Mouse (Mus musculus): ENCODE data around the gene Gm10643.

The Gm10643 gene

GRCm38 (mm10) chr8:84065037-84065436, at the start of gene Gm10643:
Gene Gm10643 (minus strand): TSS chr8:84065137.
- no peak for DNase-seq (ENCODE audit: low spot score)

DNA sequence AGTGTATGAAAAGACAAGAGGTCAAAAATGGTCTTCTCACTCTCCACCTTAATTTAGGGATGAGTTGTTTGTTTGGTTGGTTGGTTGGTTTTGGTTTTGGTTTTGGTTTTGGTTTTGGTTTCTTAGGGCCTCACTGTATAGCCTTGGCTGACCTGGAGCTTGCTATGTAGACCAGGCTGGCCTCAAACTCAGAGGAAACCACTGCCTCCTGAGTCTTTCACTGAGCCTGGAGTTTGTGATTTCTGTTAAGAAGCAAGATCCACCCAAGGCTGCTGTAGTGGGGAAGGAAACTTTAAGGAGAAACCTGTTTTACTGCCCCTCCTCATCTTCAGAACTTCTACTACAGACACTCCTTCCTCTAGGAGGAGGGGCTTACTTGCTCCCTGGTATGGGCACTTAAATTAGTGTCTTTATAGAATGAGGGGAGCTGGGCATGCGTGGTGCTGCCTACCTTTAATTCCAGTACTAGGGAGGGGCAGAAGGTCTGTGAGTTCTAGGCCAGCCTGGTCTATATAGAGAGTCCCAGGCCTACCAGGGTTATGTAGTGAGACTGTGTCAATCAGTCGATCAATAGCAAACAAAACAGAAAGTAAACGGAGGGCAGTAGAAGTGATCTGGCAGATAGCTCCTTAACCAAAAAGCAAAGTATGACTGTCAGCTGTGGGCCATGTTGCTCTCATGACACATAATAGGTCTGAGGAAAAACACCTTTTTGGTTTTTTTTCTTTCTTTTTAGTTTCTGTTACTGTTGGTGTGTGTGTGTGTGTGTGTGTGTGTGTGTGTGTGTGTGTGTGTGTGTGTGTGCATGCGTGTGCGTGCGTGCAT, 41.5 kb upstream of the Gm10643 start:
- DNase-seq (ENCODE audit: low spot score) = no peak

- no peak for DNase-seq (ENCODE audit: low spot score)
Observed at GRCm38 (mm10) chr8:84105676-84106075, 40.7 kb upstream of the Gm10643 start.

GRCm38 (mm10) chr8:84104697-84105609, 40.0 kb upstream of the Gm10643 start, which contains the start of gene Dcaf15:
Gene Dcaf15 (minus strand): TSS chr8:84104768.
- DNase-seq (ENCODE audit: low spot score) = peak; percentile 98

DNA sequence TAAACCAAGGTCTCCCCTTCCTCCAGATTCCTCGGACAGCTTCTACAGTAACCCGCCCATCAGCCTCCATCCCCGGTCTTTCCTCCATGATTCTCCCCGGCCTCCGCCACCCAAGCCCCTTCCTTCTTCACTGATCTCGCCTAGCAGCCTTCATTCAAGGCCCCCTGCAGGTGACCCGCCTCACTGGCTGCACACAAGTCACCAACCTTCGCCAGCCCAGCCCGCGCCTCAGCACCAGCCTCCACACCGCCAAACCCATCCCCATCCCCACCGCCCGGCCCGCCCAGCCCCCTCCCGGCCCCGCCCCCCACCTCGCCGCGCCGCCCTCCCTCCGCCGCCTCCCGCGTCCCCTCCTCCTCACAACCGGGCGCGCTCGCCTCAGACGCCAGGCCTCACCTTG, 39.3 kb upstream of the Gm10643 start:
- DNase-seq (ENCODE audit: low spot score) = no peak

GRCm38 (mm10) chr8:84103601-84104000, 38.7 kb upstream of the Gm10643 start:
- no peak for DNase-seq (ENCODE audit: low spot score)

GRCm38 (mm10) chr8:84101476-84102270, 36.7 kb upstream of the Gm10643 start:
- peak; percentile 8 for DNase-seq (ENCODE audit: low spot score)

DNA sequence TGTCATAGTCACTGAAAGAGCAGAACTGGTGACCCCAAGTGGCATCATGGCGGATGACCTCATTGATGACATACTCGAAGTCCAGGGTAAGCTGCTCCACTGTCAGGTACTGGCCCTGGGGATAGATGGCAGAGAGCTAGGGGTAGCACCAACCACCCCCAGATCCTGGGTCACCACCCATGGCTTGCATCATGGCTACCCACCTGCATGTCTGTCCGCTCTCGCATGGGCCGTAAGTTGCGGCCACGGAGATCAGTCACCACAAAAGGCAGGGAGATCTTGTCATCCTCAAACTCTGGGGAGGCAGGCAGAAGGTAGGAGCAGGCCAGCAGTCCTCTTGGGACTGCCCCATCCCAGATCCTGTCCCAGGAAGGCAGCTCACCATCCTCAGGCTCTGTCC, 33.4 kb upstream of the Gm10643 start:
- DNase-seq (ENCODE audit: low spot score) = no peak

DNA sequence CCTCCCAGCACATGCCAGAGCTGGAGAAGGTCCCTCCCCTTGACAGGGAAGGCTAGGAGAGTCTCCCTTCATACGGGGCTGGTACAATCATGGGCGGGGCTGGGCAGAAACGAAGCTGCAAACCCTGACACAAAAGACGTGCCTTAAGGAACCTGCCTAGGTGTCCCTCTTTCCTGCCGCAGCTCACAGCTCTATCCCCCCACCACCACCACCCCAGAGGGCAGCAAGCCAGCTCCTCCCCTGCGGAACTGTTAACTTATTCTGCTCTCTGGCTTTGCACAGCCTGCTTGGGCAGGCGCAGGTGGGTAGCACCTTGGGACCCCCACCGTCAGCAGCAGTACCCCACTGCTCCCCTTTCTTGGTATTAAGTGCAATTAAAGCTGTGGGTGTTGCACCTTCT, 31.1 kb upstream of the Gm10643 start:
- no peak for DNase-seq (ENCODE audit: low spot score)

DNA sequence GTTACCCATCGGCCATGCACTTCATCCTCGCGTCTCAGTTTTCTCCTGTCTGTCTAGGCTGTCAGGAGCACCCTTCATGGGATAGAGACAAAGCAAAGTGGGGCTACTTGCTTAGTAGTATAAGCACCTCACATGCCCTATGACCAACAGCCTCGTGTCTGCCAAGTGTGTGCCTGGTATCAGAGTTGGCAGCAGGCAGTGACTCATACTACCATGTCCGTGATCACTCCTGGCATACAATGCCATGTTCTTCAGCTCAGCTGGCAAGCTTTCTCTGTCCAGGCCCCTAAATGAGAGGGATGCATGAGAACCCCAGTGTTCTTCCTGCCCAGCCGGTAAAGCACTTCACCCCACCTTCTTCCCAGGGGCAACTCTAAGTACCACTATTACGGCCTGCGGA, 25.6 kb upstream of the Gm10643 start:
- DNase-seq (ENCODE audit: low spot score) = no peak

DNA sequence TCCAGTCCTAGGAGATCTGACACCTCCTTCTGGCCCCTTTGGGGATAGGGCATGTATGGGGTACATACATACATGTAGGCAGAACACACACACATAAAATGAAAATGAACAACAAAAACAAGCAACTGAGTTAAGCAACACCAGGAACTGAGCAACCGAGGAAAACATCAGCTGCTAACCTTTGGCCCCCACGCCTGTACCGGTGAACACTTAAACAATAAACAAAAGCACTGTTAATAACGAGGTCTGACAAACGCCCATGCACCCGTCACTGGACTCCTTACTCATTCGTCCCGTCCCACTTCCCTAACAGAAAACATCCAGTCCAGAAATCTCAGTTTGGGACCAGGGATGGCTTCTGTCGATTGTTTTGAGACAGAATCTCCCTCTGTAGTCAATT, 24.3 kb upstream of the Gm10643 start:
- no peak for DNase-seq (ENCODE audit: low spot score)

- DNase-seq (ENCODE audit: low spot score) = no peak
Observed at GRCm38 (mm10) chr8:84087821-84088220, 22.9 kb upstream of the Gm10643 start.

DNA sequence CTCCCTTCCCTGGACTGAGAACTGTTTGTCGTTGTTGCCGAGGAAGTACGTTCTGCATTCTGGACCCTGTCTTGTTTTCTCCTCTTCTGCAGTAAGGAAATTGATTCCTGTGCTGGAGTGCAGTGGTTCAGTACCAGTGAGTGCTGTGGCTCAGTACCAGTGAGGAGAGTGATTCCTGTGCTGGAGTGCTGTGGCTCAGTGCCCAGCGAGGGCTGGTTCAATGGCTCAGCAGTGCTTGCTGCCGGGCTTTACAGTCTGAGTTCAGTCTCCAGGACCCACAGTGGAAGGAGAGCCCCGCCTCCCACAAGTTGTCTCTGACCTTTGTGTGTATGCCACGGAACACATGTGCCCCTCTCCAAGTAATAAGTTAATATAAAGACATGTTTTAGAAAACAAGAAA, 22.2 kb upstream of the Gm10643 start:
- DNase-seq (ENCODE audit: low spot score) = no peak

DNA sequence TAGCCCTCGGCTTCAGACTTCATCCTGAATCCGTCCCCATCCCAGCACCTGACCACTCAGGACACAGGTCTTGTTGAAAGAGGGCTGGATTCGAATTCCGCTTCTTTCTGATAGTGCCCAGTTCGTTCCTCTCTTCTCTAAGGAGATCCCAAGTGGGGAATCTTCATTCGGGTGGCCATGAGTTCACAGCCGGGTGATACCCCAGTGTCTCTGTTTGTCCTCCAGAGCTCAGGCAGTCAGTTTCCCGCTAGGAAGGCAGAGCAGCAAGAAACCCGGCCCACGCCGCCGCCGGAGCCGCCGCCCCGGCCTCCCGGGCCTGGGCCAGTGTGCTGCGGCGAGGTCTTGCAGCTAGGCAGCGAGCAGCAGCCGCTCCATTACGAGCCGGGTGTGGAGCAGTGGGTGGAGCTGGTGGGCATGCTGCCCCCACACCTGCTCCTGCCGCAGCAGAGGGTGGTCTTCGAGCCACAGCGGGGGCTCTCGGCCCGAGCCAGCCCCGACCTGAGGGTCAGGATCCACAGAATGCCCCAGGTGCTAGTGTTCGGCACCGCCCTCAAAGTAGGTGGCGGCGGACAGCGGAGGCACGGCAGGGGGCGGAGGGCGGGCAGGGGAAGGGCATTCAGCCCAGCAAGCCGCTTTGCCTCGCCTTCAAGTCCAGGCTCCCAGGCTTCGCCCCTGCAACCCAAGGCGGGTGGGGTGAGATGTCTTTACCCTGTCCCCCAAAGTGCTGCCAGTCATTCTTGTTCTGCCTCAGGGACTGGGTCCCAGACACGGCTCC, 19.6 kb upstream of the Gm10643 start:
- no peak for DNase-seq (ENCODE audit: low spot score)

DNA sequence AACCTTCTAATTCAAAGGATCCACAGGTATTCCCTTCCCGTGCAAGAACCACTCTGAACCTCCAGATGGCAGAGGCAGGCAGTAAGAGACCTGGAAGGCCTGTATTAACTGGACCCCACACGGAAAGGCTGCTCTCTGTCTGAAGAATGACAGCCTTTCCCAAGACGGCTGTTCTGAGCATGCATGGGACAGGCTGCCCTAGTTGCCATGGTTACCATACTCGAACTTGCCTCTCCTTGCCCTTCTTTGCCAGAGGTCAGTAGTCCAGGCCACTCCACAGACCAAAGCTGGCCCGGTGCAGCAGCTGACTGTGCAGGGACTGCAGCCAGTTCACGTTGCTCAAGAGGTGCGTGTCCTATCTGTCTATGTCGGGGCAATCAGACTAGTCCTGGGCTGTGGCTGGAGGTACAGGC, 18.9 kb upstream of the Gm10643 start:
- peak; percentile 86 for DNase-seq (ENCODE audit: low spot score)

DNA sequence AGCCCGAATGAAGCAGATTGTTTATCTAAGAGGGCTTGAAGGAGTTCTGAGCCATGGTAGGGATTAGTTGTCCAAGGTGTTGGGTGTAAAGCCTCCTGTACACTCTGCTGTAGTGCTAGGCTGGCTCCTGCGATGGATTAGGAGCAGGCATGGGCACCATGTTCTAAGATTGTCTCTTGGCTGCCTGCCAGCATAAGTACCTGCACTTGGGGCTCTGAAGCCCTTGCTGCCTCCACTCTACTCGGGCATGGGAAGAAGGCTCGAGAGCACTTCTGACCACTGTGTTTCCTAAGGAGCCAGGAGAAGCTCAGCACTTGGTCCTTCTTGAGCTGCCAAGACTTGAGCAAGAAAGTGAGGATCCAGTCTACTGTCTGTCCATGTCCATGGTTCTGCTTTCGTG, 14.3 kb upstream of the Gm10643 start:
- DNase-seq (ENCODE audit: low spot score) = no peak

GRCm38 (mm10) chr8:84076849-84077248, 11.9 kb upstream of the Gm10643 start:
- DNase-seq (ENCODE audit: low spot score) = no peak

DNA sequence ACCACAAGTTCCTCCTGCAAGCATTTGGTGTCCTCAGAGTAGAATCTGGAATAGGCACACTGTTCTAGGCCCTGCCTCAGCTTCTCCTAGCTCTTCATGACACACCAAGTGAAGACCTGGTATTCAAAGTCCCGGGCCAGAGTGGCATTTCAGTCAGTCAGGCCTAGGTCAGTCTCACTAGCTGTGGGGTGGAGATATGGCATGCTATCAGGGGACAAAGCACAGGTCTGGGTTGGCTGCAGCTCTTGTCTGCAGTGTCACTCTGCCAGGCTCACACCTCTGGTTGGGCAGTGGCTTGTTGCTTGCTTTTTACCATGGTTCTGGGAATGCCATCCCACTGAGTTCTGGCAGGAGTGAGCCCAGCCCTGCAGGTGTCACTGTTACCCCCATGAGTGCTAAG, 11.5 kb upstream of the Gm10643 start:
- DNase-seq (ENCODE audit: low spot score) = no peak

DNA sequence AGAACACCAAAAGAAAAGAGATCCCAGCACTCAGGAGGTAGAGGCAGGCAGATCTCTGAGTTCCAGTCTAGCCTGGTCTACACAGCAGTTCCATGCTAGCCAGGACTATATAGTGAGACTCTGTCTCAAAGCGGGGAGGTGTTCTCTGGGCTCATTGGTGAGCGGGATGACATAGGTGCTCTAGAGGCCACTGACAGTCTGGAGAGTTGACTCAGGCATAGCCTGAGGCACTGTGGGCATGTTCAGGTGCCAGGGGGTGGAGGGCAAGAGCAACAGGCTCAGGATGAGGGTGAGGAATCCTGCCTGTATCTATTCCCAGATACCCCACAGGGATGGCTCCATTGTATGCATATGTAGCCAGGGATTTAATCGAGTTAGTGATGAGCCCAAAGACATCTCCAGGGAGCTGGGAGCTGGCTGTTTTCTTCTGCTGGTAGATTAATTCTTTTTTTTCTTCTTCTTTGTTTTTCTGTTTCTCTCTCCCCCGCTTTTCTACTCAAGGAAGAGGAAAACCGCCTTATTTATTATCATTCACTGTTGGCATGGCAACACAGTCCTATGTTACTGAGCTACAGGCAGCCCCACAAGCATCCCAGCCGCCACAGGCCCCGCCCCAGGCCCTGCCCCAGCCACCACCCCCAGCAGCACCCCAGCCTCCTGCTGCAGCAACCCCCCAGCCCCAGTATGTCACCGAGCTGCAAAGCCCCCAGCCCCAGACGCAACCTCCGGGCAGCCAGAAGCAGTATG, 8.5 kb upstream of the Gm10643 start:
- no peak for DNase-seq (ENCODE audit: low spot score)

GRCm38 (mm10) chr8:84072321-84072720, 7.4 kb upstream of the Gm10643 start:
- DNase-seq (ENCODE audit: low spot score) = no peak

DNA sequence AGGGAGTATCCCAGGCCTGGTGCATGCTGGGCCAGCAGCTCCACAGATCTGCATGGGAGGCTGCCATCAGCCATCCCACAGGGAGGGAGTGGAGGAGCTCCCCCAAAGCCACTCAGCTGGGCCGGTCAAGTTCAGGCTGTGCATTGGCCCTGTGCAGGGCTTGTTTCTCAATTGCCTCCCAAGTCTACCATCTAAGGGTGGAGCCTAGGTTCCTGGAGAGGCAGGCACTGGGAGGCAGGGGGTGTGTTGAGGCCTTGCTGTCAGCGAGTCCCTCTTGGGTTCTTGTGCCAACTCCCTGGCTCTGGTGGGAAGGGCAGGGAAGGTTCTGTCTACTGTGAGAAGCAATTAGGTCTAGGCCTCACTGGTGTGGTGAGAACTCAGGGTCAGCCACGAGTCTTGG, 7.0 kb upstream of the Gm10643 start:
- DNase-seq (ENCODE audit: low spot score) = no peak
